Mouse (Mus musculus): ENCODE measurements around the gene P2rx3. TPM values are rescaled to one million over a fixed set of nuclear protein-coding genes. Genes with fewer than 3 reads are reported as not detected.
A peak's percentile ranks its signal among the peaks of the same experiment; 100 is the strongest.

P2rx3 gene
- polyA plus RNA-seq (2014; fragmentation: Nextera tagmentation; extraction: Ambion mirVana), result 1.6 and 1.9 TPM in 2 replicates

DNA sequence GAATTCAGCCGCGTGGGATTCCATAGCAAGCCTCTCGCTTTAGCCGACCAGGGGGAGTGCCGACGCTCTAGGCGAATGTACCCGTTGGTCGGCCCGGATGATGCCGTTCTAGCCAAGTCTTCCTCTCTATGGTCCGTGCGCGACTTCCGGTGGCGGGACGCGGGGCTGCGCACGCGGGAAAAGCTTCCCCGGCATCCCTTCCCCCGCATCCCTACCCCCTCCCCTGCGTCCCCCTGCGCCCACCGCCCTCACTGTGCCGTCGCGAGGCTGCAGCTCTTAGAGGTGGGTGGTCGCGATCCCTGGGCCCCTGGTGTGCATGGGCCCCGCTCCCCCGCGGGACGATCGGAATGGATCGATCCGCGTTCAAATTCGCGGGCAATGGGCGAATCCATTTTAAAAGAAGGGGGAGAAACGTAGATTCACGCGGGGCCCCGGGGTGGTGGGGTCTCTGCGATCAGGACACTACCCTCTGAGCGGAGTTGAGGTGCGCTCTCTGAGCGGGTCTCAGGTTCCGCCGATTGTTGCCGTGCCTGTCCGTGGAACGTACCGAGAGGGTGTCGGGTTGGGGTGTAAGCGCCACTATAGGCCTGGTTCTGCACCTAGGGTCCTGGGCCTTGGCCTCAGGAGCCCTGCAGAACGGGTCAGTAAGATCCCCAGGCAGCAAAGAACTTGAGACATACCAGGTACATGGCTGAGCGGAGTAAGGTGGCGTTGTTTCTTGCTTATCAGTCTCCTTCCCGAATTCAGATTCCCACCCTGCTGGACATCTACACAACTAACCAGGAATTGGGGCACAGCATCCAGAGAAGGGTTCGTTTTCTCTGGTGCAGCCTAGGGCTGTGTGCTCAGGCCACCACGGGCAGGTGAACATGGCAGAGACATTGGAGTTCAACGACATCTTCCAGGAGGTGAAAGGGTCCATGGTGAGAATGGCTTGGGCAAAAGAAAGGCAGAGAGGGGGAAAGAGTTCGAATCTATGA lies at the start of gene P2rx3, which contains the start of gene Ssrp1:
TSS of gene P2rx3 (minus strand) at position 416 of the 980 bp plus-strand sequence.
TSS of gene Ssrp1 (plus strand) at position 188 of the 980 bp plus-strand sequence.
- Histone ChIP-seq H3K9ac (ENCODE audit: low read length) (peak within 1 kb of the TSS; percentile 97), H3K36me3 (ENCODE audit: control insufficient read depth, insufficient read depth, low read length) (peaks cover 21% of the 10 kb centered on the region), H3K4me1 (replicated peaks; ENCODE audit: control insufficient read depth, insufficient read depth, low read length) (peaks cover 10% of the 10 kb centered on the region), H3K27me3 (ENCODE audit: control insufficient read depth, insufficient read depth, low read length) (no peaks in the 10 kb centered on the region), H3K4me3 (ENCODE audit: low read depth, low read length) (peak within 1 kb of the TSS; percentile 80), H3K27ac (ENCODE audit: low read depth, low read length) (peak within 1 kb of the TSS; percentile 81), H3K9me3 (ENCODE audit: control insufficient read depth, low read length) (no peaks in the 10 kb centered on the region), H3K4me2 (ENCODE audit: low read depth, low read length, severe bottlenecking) (peak within 1 kb of the TSS; percentile 88)
- WGBS, result 1% methylated on average over 66 of the region's 66 CpGs
- ATAC-seq (replicated peaks; ENCODE audit: low FRiP score), result peak; percentile 96
- DNase-seq (ENCODE audit: low spot score), result peak; percentile 95

GRCm38 (mm10) chr2:85073751-85074150 lies 36.5 kb upstream of the P2rx3 start:
- Histone ChIP-seq H3K9ac (ENCODE audit: low read length) (no peak overlapping the region), H3K4me1 (replicated peaks; ENCODE audit: control insufficient read depth, insufficient read depth, low read length) (no peaks in the 10 kb centered on the region), H3K9me3 (ENCODE audit: control insufficient read depth, low read length) (no peaks in the 10 kb centered on the region), H3K27me3 (ENCODE audit: control insufficient read depth, insufficient read depth, low read length) (no peaks in the 10 kb centered on the region), H3K36me3 (ENCODE audit: control insufficient read depth, insufficient read depth, low read length) (no peaks in the 10 kb centered on the region), H3K4me3 (ENCODE audit: low read depth, low read length) (no peak overlapping the region), H3K4me2 (ENCODE audit: low read depth, low read length, severe bottlenecking) (no peak overlapping the region), H3K27ac (ENCODE audit: low read depth, low read length) (no peak overlapping the region)
- 92% methylated on average over 5 of the region's 5 CpGs for WGBS
- DNase-seq (ENCODE audit: low spot score) (no peak), ATAC-seq (replicated peaks; ENCODE audit: low FRiP score) (no peak)

GRCm38 (mm10) chr2:85071921-85072320 lies 34.7 kb upstream of the P2rx3 start:
- ATAC-seq (replicated peaks; ENCODE audit: low FRiP score) (no peak), DNase-seq (ENCODE audit: low spot score) (no peak)
- Histone ChIP-seq H3K4me2 (ENCODE audit: low read depth, low read length, severe bottlenecking) (no peak overlapping the region), H3K4me3 (ENCODE audit: low read depth, low read length) (no peak overlapping the region), H3K9ac (ENCODE audit: low read length) (no peak overlapping the region), H3K4me1 (replicated peaks; ENCODE audit: control insufficient read depth, insufficient read depth, low read length) (no peaks in the 10 kb centered on the region), H3K36me3 (ENCODE audit: control insufficient read depth, insufficient read depth, low read length) (no peaks in the 10 kb centered on the region; the same call in 1 of the 2 replicates), H3K9me3 (ENCODE audit: control insufficient read depth, low read length) (no peaks in the 10 kb centered on the region), H3K27me3 (ENCODE audit: control insufficient read depth, insufficient read depth, low read length) (no peaks in the 10 kb centered on the region), H3K27ac (ENCODE audit: low read depth, low read length) (no peak overlapping the region)
- 91% methylated on average over 5 of the region's 5 CpGs for WGBS

DNA sequence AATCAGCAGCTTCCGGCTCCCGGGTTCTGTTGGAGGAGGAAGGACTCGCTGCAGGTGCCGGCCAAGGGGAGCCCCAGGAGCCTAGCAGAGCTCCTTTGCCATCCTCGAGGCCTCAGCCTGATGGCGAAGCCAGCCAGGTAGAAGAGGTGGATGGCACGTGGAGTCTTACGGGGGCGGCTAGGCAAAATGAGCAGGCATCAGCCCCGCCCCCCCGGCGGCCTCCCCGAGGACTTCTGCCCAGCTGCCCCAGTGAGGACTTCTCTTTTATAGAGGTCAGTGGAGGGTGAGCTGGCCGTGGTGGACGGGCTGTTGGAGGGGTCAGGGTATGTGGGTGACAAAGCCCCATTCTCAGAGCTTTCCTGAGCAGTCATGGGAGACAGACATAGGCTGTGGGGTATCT lies 32.8 kb upstream of the P2rx3 start:
- Histone ChIP-seq H3K4me3 (ENCODE audit: low read depth, low read length) (no peak overlapping the region), H3K9me3 (ENCODE audit: control insufficient read depth, low read length) (no peaks in the 10 kb centered on the region), H3K27ac (ENCODE audit: low read depth, low read length) (no peak overlapping the region), H3K4me1 (replicated peaks; ENCODE audit: control insufficient read depth, insufficient read depth, low read length) (no peaks in the 10 kb centered on the region), H3K4me2 (ENCODE audit: low read depth, low read length, severe bottlenecking) (no peak overlapping the region), H3K36me3 (ENCODE audit: control insufficient read depth, insufficient read depth, low read length) (no peaks in the 10 kb centered on the region; the same call in 1 of the 2 replicates), H3K27me3 (ENCODE audit: control insufficient read depth, insufficient read depth, low read length) (no peaks in the 10 kb centered on the region), H3K9ac (ENCODE audit: low read length) (no peak overlapping the region)
- 0 out of 2 replicates have a peak, but pooled peaks have one; percentile 13 for ATAC-seq (replicated peaks; ENCODE audit: low FRiP score)
- no peak for DNase-seq (ENCODE audit: low spot score)
- WGBS, result 73% methylated on average over 15 of the region's 15 CpGs

GRCm38 (mm10) chr2:85068626-85069025 lies 31.4 kb upstream of the P2rx3 start:
- H3K27ac ChIP-seq (ENCODE audit: low read depth, low read length), result no peak overlapping the region
- H3K9ac ChIP-seq (ENCODE audit: low read length), result no peak overlapping the region

GRCm38 (mm10) chr2:85067903-85068625 lies 30.8 kb upstream of the P2rx3 start:
- WGBS, result 88% methylated on average over 10 of the region's 10 CpGs
- no peak for DNase-seq (ENCODE audit: low spot score)
- Histone ChIP-seq H3K36me3 (ENCODE audit: control insufficient read depth, insufficient read depth, low read length) (no peaks in the 10 kb centered on the region; the same call in 1 of the 2 replicates), H3K27ac (ENCODE audit: low read depth, low read length) (no peak overlapping the region), H3K9me3 (ENCODE audit: control insufficient read depth, low read length) (no peaks in the 10 kb centered on the region), H3K9ac (ENCODE audit: low read length) (no peak overlapping the region), H3K4me3 (ENCODE audit: low read depth, low read length) (no peak overlapping the region), H3K4me1 (replicated peaks; ENCODE audit: control insufficient read depth, insufficient read depth, low read length) (no peaks in the 10 kb centered on the region), H3K4me2 (ENCODE audit: low read depth, low read length, severe bottlenecking) (no peak overlapping the region), H3K27me3 (ENCODE audit: control insufficient read depth, insufficient read depth, low read length) (no peaks in the 10 kb centered on the region)
- no peak for ATAC-seq (replicated peaks; ENCODE audit: low FRiP score)

More at GRCm38 (mm10) chr2:85068626-85069025, 31.4 kb upstream of the P2rx3 start:
- Histone ChIP-seq H3K4me2 (ENCODE audit: low read depth, low read length, severe bottlenecking) (no peak overlapping the region), H3K4me1 (replicated peaks; ENCODE audit: control insufficient read depth, insufficient read depth, low read length) (no peaks in the 10 kb centered on the region), H3K4me3 (ENCODE audit: low read depth, low read length) (no peak overlapping the region), H3K9me3 (ENCODE audit: control insufficient read depth, low read length) (no peaks in the 10 kb centered on the region), H3K36me3 (ENCODE audit: control insufficient read depth, insufficient read depth, low read length) (no peaks in the 10 kb centered on the region; the same call in 1 of the 2 replicates), H3K27me3 (ENCODE audit: control insufficient read depth, insufficient read depth, low read length) (no peaks in the 10 kb centered on the region)
- WGBS, result 86% methylated on average over 2 of the region's 2 CpGs
- ATAC-seq (replicated peaks; ENCODE audit: low FRiP score) (no peak), DNase-seq (ENCODE audit: low spot score) (no peak)

DNA sequence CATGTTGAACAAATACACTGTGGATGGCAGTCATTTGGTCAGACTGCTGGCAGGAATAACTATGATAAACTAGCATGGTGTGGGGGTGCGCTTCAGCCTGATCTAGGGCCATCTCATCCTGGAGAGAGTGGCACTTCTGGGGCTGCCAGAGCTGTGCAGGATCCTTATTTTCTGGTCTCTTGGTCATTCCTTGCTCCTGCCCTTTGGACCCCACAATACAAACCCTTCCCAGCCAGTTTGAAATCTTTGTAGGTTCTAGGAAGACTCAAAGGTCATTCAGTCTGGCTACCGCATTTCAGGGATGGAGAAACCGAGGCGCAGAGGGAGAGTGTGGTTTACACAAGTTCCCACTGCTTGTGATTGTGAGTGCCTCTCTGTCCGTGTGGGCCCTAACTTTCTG lies 29.7 kb upstream of the P2rx3 start:
- Histone ChIP-seq H3K4me2 (ENCODE audit: low read depth, low read length, severe bottlenecking) (no peak overlapping the region), H3K9me3 (ENCODE audit: control insufficient read depth, low read length) (no peaks in the 10 kb centered on the region), H3K27ac (ENCODE audit: low read depth, low read length) (no peak overlapping the region), H3K9ac (ENCODE audit: low read length) (no peak overlapping the region), H3K36me3 (ENCODE audit: control insufficient read depth, insufficient read depth, low read length) (no peaks in the 10 kb centered on the region; the same call in 1 of the 2 replicates), H3K27me3 (ENCODE audit: control insufficient read depth, insufficient read depth, low read length) (no peaks in the 10 kb centered on the region), H3K4me3 (ENCODE audit: low read depth, low read length) (no peak overlapping the region), H3K4me1 (replicated peaks; ENCODE audit: control insufficient read depth, insufficient read depth, low read length) (no peaks in the 10 kb centered on the region)
- DNase-seq (ENCODE audit: low spot score) (no peak), ATAC-seq (replicated peaks; ENCODE audit: low FRiP score) (no peak)
- 92% methylated on average over 5 of the region's 5 CpGs for WGBS

DNA sequence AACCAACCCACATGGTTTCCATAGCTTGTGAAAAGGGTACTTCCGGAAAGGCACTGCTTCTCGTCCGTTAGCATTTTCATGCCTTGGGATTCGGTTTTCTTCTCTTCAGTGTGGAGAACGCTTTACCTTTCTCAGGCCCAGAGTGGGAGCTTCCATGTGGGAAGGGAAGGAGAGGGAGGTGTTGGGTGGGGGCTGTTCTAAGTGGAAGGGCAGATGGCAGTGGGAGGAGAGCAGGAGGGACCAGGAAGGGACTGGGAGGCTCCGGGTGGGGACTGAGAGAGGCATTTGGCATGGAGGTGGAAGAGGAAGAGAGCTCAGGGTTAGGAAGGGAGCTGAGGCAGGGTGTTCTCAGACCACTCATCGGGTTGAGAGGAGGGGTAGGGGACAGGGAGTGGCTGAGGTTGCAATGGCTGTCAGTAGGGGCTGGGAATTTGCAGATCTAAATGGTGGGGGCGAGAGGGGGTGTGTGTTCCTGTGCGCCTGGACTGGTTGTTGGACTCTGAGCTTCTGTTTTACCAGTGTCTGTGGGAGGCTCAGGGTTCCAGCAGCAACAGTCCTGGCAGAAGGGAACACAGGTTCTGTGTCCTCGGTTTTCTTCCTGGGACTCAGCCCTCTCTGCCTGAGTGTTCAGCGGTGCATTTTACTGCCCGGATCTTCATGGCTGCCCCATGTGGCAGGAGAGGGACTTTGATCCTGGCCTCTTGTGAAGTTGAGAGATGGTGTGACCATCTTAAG lies 28.0 kb upstream of the P2rx3 start:
- WGBS, result 92% methylated on average over 12 of the region's 12 CpGs
- DNase-seq (ENCODE audit: low spot score), result no peak
- Histone ChIP-seq H3K36me3 (ENCODE audit: control insufficient read depth, insufficient read depth, low read length) (no peaks in the 10 kb centered on the region; the same call in 1 of the 2 replicates), H3K4me3 (ENCODE audit: low read depth, low read length) (no peak overlapping the region), H3K27ac (ENCODE audit: low read depth, low read length) (no peak overlapping the region), H3K4me2 (ENCODE audit: low read depth, low read length, severe bottlenecking) (no peak overlapping the region), H3K9ac (ENCODE audit: low read length) (no peak overlapping the region), H3K9me3 (ENCODE audit: control insufficient read depth, low read length) (no peaks in the 10 kb centered on the region), H3K4me1 (replicated peaks; ENCODE audit: control insufficient read depth, insufficient read depth, low read length) (no peaks in the 10 kb centered on the region; the same call in 1 of the 2 replicates), H3K27me3 (ENCODE audit: control insufficient read depth, insufficient read depth, low read length) (no peaks in the 10 kb centered on the region)
- no peak for ATAC-seq (replicated peaks; ENCODE audit: low FRiP score)

Data from forebrain, embryonic 11.5 days (tissue).